Mouse (Mus musculus): ENCODE results near the gene Myo16.

DNA sequence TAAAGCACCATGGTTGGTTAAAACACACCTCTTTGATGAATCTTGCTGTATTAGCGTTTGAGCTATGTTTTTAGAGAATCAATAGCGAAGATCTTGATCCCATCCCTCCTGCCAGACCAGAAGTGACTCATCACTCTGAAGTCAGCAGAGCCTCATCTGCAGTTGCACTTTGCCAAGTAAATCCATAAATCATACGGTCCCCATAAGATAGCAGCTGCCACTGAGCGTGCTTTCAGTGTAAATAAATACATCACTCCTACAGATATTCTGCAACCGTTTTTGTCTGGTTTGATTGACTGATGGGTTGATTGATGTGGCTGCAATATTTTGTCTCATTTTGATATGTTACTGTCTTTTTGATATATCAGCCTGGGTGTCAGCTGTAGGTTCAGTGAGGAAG, 457.9 kb downstream of the Myo16 start:
- TF ChIP-seq MAX (IDR thresholded peaks at IDR 0.05; ENCODE audit: low read length): no peak
- no peak for TF ChIP-seq EP300 (IDR thresholded peaks at IDR 0.05; ENCODE audit: low read depth in 1 of 2, low read length in 2 of 2)
- TF ChIP-seq CTCF (IDR thresholded peaks at IDR 0.05 in 2 of 3, conservative IDR thresholded peaks at IDR 0.05 in 1 of 3; ENCODE audit: control insufficient read depth in 1 of 3, insufficient read depth in 1 of 3, low read depth in 2 of 3, low read length in 3 of 3, poor library complexity in 1 of 3, severe bottlenecking in 1 of 3): no peak
